Mouse (Mus musculus) inflammation-experienced regulatory T-cells, adult 16 weeks (primary cell): ENCODE data around the gene Suv39h1. TPM values are rescaled to one million over a fixed set of nuclear protein-coding genes. Genes with fewer than 3 reads are reported as not detected.

Experiments used
- polyA plus RNA-seq: library from polyadenylated mRNA; unstranded; fragments of 100-300 nt; shearing (Covaris generic); gene quantifications from one replicate; pipeline ENCODE4 v1.2.1, GENCODE M21; 2017

The Suv39h1 gene
- 31.3 TPM for polyA plus RNA-seq

DNA sequence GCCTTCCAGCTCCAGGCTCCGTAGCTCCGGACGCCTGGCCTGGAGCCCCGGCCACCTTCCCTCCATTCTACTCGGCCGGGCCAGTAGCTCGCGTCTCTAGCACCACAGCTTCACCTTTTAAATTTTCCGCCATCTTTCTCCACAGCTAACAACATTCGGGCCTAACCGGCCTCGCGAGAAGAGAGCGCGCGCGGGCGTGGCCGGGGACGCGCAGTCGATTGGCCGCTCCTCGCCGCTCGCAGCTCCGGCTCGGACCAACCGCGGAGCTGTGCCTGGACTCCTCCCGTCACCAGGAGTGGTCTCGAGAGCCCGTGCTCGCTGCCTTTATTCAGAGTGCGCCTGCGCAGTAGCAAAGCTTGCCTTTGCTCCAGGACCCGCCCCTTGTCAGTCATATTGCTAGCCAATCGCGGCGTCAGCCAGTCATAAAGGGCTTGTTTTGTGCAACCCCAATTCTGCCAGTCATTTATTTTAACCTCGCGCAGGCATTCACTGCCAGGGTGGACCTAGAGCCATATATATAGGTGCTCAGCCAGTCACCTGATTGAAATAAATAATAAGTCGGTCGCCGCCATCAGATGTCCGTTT, at the start of gene Suv39h1:
TSS of gene Suv39h1 (minus strand) at position 331 of the 585 bp plus-strand sequence.

DNA sequence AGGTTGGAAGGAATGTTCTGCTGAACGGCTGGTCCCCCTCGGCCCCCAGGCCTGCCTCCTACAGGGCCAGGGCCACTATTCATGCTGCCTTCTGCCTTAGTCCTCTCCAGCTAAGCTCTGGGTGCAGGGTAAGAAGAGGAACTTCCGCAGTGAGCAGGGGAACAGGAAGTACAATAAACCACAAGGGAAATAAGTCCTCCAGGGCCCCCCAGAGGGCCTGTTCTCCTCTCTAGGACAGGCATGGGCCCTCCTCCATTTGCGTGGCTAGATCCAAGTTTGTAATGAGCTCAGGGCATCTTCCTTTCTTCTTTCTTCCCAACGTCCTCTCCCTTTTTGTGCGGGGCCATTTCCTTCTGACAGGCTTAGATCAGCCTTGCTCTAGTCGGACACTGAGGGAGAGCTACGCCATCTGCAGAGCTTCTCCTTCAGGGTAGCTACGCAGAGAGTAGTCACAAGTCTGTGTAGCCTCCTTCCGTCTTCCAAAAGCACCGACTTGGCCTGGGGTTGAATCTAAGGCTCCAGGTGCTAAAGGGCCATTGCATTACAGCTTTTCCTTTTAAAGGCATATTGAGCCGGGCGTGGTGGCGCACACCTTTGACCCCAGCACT, 15.9 kb upstream of the Suv39h1 start, which contains the start of gene Was:
TSS of gene Was (minus strand) at position 153 of the 608 bp plus-strand sequence.

DNA sequence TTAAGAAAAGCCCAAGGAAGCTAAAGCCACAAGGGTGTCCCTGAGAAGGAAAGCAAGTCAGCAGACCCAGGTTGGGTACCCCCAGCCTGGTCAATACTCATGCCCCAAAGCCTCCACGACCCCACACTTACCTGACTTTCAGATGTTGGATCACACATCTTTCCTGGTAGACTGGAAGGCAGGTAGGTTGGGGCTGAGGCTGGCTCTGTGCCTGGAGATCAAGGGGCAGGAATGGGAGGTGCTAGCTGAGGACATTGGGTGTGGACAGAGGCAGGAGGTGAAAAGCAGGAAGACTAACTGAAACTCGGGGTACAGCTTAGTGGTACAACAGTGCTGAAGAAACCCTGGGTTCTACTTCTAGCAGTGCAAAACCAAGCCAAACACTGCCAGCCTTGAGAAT, 56.3 kb downstream of the Suv39h1 start, which contains the start of gene Glod5:
TSS of gene Glod5 (minus strand) at position 207 of the 400 bp plus-strand sequence.

Other genes starting within 250 kb of the Suv39h1 start
- 22.0 TPM for gene Otud5, start 233.4 kb downstream of the Suv39h1 start, polyA plus RNA-seq
- 85.7 TPM for gene Pim2, start 196.5 kb downstream of the Suv39h1 start, polyA plus RNA-seq
- 44.9 TPM for gene Slc35a2, start 190.7 kb downstream of the Suv39h1 start, polyA plus RNA-seq
- gene Pqbp1, start 175.5 kb downstream of the Suv39h1 start, polyA plus RNA-seq = 158 TPM
- gene Timm17b, start 175.4 kb downstream of the Suv39h1 start, polyA plus RNA-seq = 162 TPM
- not detected for gene Gm10491, start 166.9 kb downstream of the Suv39h1 start, polyA plus RNA-seq
- not detected for gene Gm10490, start 165.2 kb downstream of the Suv39h1 start, polyA plus RNA-seq
- gene Pcsk1n, start 154.9 kb downstream of the Suv39h1 start, polyA plus RNA-seq = not detected
- gene Eras, start 146.2 kb downstream of the Suv39h1 start, polyA plus RNA-seq = not detected
- 26.4 TPM for gene Hdac6, start 126.9 kb downstream of the Suv39h1 start, polyA plus RNA-seq
- gene Gata1, start 96.7 kb downstream of the Suv39h1 start, polyA plus RNA-seq = 39.8 TPM
- not detected for gene Glod5, start 56.3 kb downstream of the Suv39h1 start, polyA plus RNA-seq
- gene Was, start 15.7 kb upstream of the Suv39h1 start, polyA plus RNA-seq = 74.8 TPM
- 36.5 TPM for gene Wdr13, start 58.1 kb upstream of the Suv39h1 start, polyA plus RNA-seq
- 601 TPM for gene Rbm3, start 71.1 kb upstream of the Suv39h1 start, polyA plus RNA-seq
- gene Tbc1d25, start 101.4 kb upstream of the Suv39h1 start, polyA plus RNA-seq = 17.2 TPM
- 156 TPM for gene Ebp, start 118.8 kb upstream of the Suv39h1 start, polyA plus RNA-seq
- gene Porcn, start 131.8 kb upstream of the Suv39h1 start, polyA plus RNA-seq = 0.16 TPM
- gene Ftsj1, start 177.6 kb upstream of the Suv39h1 start, polyA plus RNA-seq = 25.7 TPM
- not detected for gene Slc38a5, start 196.4 kb upstream of the Suv39h1 start, polyA plus RNA-seq